Comparison of ENCODE assay signal across 9 mouse cellular contexts in the genomic region with DNA sequence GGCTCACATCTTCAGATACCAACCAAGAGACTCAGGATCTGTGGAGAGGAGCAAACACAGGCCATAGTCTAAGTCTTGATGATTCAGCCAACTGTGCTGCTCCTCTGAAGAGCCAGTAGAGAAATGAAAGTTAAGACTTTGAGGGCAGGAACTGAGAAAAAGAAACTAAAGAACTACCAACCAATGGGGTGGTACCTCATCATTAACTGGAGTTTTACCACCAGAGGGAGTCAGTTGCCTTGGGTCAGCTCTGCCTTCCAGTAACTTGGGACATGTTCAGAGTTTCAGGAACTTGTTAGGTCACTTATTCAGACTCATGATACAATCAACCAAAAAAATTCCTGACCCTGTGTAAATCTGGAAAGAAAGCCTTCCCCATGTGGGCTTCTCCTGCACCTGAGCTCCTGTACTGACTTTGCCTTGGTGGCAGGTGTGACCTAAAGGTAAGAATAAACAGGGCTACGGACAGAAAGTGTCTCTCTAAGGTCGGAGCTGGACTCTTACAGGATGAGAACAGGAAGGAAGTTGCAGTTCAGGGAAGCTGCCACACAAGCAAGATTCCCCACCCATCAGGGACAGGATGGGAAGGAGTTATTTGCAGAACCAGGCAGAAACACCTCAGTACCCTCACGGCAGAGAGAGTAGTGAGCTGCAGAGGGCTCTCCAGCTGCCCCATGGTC. TPM values are rescaled to one million over a fixed set of nuclear protein-coding genes. Genes with fewer than 3 reads are reported as not detected.
A peak's percentile ranks its signal among the peaks of the same experiment; 100 is the strongest.
DNase-seq lines count a peak whose midpoint lies in the region; ATAC-seq and TF ChIP-seq lines count a peak whose summit lies in the region.
"Had no signal": no experiment of that assay in that cellular context is flagged by ENCODE, and none has a peak within 500 bp of the region (broad histone marks: within the 10 kb centered on the region; RNA-seq: fewer than 3 reads in every experiment).

Gene Trim30a, minus strand, starts transcription at position 129 of the 680 bp plus-strand sequence.

- peak; percentile 3 for DNase-seq in left cerebral cortex, adult 11 months (ENCODE audit: low spot score)
- no peak for DNase-seq in left cerebral cortex, postnatal 10 days (ENCODE audit: extremely low spot score in 1 of 2, low spot score in 2 of 2)
- DNase-seq in adipocyte (ENCODE audit: low spot score) = peak; percentile 65
- peak; percentile 61 for DNase-seq in kidney, adult 2 months
- no peak for DNase-seq in cerebellum, postnatal 25 days
- DNase-seq in limb, embryonic 10.5 days (ENCODE audit: low spot score) = no peak

- 51% methylated on average over 3 of the region's 3 CpGs for WGBS in kidney, adult 2 months
- WGBS in limb, embryonic 10.5 days = 78% methylated on average over 3 of the region's 3 CpGs
- 78% methylated on average over 3 of the region's 3 CpGs for WGBS in midbrain, embryonic 13.5 days

- no peak within 1 kb of the TSS for H3K9ac ChIP-seq in midbrain, embryonic 13.5 days (replicated peaks)
- H3K9ac ChIP-seq: embryonic facial prominence, embryonic 12.5 days had no signal

- no peak for TF ChIP-seq POLR2A in kidney, adult 2 months (IDR thresholded peaks at IDR 0.05; ENCODE audit: low read depth, low read length)

- H3K9me3 ChIP-seq in limb, embryonic 10.5 days (replicated peaks) = no peaks in the 10 kb centered on the region
- no peaks in the 10 kb centered on the region for H3K9me3 ChIP-seq in midbrain, embryonic 13.5 days
- H3K9me3 ChIP-seq: embryonic facial prominence, embryonic 12.5 days had no signal

- no peaks in the 10 kb centered on the region for H3K36me3 ChIP-seq in kidney, adult 2 months (ENCODE audit: control insufficient read depth, insufficient read depth, low read length)
- H3K36me3 ChIP-seq in limb, embryonic 10.5 days = no peaks in the 10 kb centered on the region
- H3K36me3 ChIP-seq in midbrain, embryonic 13.5 days = no peaks in the 10 kb centered on the region
- H3K36me3 ChIP-seq: embryonic facial prominence, embryonic 12.5 days had no signal

- intact Hi-C loops in left cerebral cortex, postnatal 10 days (cut with DNase I) = no loop called here

- peak within 1 kb of the TSS; percentile 95 for H3K27ac ChIP-seq in kidney, adult 2 months (ENCODE audit: insufficient read depth, low read depth, low read length)
- H3K27ac ChIP-seq in limb, embryonic 10.5 days = no peak within 1 kb of the TSS
- H3K27ac ChIP-seq in midbrain, embryonic 13.5 days = no peak within 1 kb of the TSS
- H3K27ac ChIP-seq: embryonic facial prominence, embryonic 12.5 days had no signal

- TF ChIP-seq CTCF in kidney, adult 2 months (conservative IDR thresholded peaks at IDR 0.05; ENCODE audit: insufficient read depth, insufficient read length, low read depth, low read length) = peak; percentile 27; the same call in 1 of the 2 replicates

- peak; percentile 96 for ATAC-seq in megakaryocyte, adult 5-6 weeks (ENCODE audit: poor library complexity, severe bottlenecking)
- no peak for ATAC-seq in midbrain, embryonic 13.5 days

- no peaks in the 10 kb centered on the region for H3K4me1 ChIP-seq in kidney, adult 2 months (ENCODE audit: control insufficient read depth, insufficient read depth, low read length)
- H3K4me1 ChIP-seq in limb, embryonic 10.5 days = no peaks in the 10 kb centered on the region
- H3K4me1 ChIP-seq in midbrain, embryonic 13.5 days (replicated peaks) = no peaks in the 10 kb centered on the region
- H3K4me1 ChIP-seq: embryonic facial prominence, embryonic 12.5 days had no signal

- H3K4me3 ChIP-seq in kidney, adult 2 months (ENCODE audit: insufficient read depth, low read depth, low read length) = peak within 1 kb of the TSS; percentile 44
- H3K4me3 ChIP-seq in limb, embryonic 10.5 days = no peak within 1 kb of the TSS
- H3K4me3 ChIP-seq in midbrain, embryonic 13.5 days (replicated peaks) = no peak within 1 kb of the TSS
- H3K4me3 ChIP-seq: embryonic facial prominence, embryonic 12.5 days had no signal

- no peak within 1 kb of the TSS for H3K4me2 ChIP-seq in midbrain, embryonic 13.5 days (replicated peaks)
- H3K4me2 ChIP-seq: embryonic facial prominence, embryonic 12.5 days had no signal

- no peaks in the 10 kb centered on the region for H3K27me3 ChIP-seq in kidney, adult 2 months (replicated peaks; ENCODE audit: control insufficient read depth, insufficient read depth, low read length)
- no peaks in the 10 kb centered on the region for H3K27me3 ChIP-seq in limb, embryonic 10.5 days (ENCODE audit: low read depth, poor library complexity, severe bottlenecking)
- H3K27me3 ChIP-seq in midbrain, embryonic 13.5 days = no peaks in the 10 kb centered on the region
- H3K27me3 ChIP-seq: embryonic facial prominence, embryonic 12.5 days had no signal

RNA-seq across cellular contexts. Expression of gene Trim30a, which starts in this region (rescaled TPM):
- under 1 TPM; 0.62 to 0.83 TPM for total RNA-seq in left cerebral cortex, postnatal 10 days (2021)
- polyA plus RNA-seq in kidney, adult 2 months (2012; rRNA removed) = 2.1 and 4.6 TPM in 2 replicates
- total RNA-seq in megakaryocyte, adult 5-6 weeks (2015) = 113 and 121 TPM in 2 replicates
- total RNA-seq in megakaryocyte, adult 5-6 weeks (2017) = 82.3 and 86.1 TPM in 2 replicates
- polyA plus RNA-seq in limb, embryonic 10.5 days (2016; fragmentation: Nextera tagmentation; extraction: Ambion mirVana) = 0.33 and 0.39 TPM in 2 replicates
- 0.26 and 0.70 TPM in 2 replicates for polyA plus RNA-seq in midbrain, embryonic 13.5 days (2015; fragmentation: Nextera tagmentation; extraction: Ambion mirVana)

Comparison
In these comparisons a context has a peak if more than half of its experiments do, and no peak if none do; other contexts are left out.
1. RNA of gene Trim30a (total RNA-seq): 82.3 to 121 TPM in megakaryocyte, adult 5-6 weeks; 0.62 to 0.83 TPM in left cerebral cortex, postnatal 10 days; every median in the first group is over 10 times any median in the second.
2. DNase-seq: peak in left cerebral cortex, adult 11 months (single experiment), adipocyte (single experiment) and kidney, adult 2 months (single experiment); none in left cerebral cortex, postnatal 10 days (0 of 2), cerebellum, postnatal 25 days (0 of 2) and limb, embryonic 10.5 days (single experiment).